Mouse (Mus musculus) small intestine, adult 2 months (tissue): Measurements from ENCODE around the gene Cacna1d. TPM values are rescaled to one million over a fixed set of nuclear protein-coding genes. Genes with fewer than 3 reads are reported as not detected.

Source experiments
- H3K27ac ChIP-seq: fragments of 200-500 bp; 2 replicates; pipeline ENCODE4 v1.5.1; 2012; ENCODE audit warnings: low read depth, low read length, control low read depth, inconsistent platforms; ENCODE audit not compliant: insufficient read depth
- H3K27me3 ChIP-seq: fragments of 200-500 bp; 2 replicates; pipeline ENCODE4 v1.6.1; 2012; ENCODE audit warnings: mild to moderate bottlenecking, moderate library complexity, low read length, inconsistent platforms; ENCODE audit not compliant: control insufficient read depth, insufficient read depth
- H3K36me3 ChIP-seq: fragments of 200-500 bp; 2 replicates; pipeline ENCODE4 v1.6.1; 2012; ENCODE audit warnings: mild to moderate bottlenecking, low read length, control low read depth, inconsistent platforms; ENCODE audit not compliant: control insufficient read depth, insufficient read depth
- H3K4me1 ChIP-seq: fragments of 200-500 bp; 2 replicates; pipeline ENCODE4 v1.6.1; 2012; ENCODE audit warnings: low read length, inconsistent platforms, mixed read lengths; ENCODE audit not compliant: control insufficient read depth, insufficient read depth, insufficient read length
- H3K4me3 ChIP-seq: fragments of 200-500 bp; 2 replicates; pipeline ENCODE4 v1.5.1; 2012; ENCODE audit warnings: low read depth, mild to moderate bottlenecking, control low read depth, inconsistent platforms, low read length, moderate library complexity
- CTCF ChIP-seq: fragments of 200-500 bp; IDR thresholded peaks from 2 replicates; pipeline ENCODE4 v1.5.1; 2012; ENCODE audit warnings: low read depth, mild to moderate bottlenecking, control low read depth, inconsistent platforms, low read length, moderate library complexity, mixed read lengths; ENCODE audit not compliant: insufficient replicate concordance, insufficient read length; ENCODE audit errors: extremely low read depth
- POLR2A ChIP-seq: fragments of 200-500 bp; IDR thresholded peaks from 2 replicates; pipeline ENCODE4 v1.6.1; 2012; ENCODE audit warnings: low read depth, mild to moderate bottlenecking, control low read depth, inconsistent platforms, low read length, moderate library complexity
- WGBS: fragments of 180-500 bp; shearing (Covaris S2); methylation state at CpG from one replicate; pipeline ENCODE4 v1.1.7; 2018; 5-methylcytosine and 5-hydroxymethylcytosine counted together
- polyA plus RNA-seq: library from polyadenylated mRNA; depleted of rRNA; stranded (reverse); fragments of >200 nt; gene quantifications from 2 replicates; pipeline ENCODE4 v1.2.3, GENCODE M21; 2012

Gene Cacna1d
- polyA plus RNA-seq, 1 experiment, result 2.3 TPM

DNA sequence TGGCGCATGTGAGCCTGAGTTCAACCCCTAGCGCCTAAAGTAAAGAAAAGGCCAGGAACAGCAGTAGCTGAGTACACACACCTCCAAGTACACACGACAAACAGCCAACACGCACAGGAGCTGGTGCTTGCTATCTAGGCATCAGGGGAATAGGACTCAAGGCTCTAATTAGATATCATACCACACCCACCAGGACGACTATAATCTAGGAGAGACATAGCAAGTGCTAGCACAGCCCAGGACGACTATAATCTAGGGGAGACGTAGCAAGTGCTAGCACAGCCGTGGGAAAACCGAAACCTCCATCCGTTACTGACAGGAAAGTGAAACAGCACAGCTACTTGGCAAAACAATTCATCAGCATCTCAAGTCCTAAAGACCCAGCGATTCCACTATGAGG, 162.1 kb downstream of the Cacna1d start:
- WGBS, result 48% methylated on average over 11 of the region's 11 CpGs
- Histone ChIP-seq H3K27ac (0 out of 2 replicates have a peak overlapping the region, but pooled peaks have one; percentile 6), H3K4me1 (no peaks in the 10 kb centered on the region; the same call in 1 of the 2 replicates), H3K27me3 (no peaks in the 10 kb centered on the region), H3K36me3 (no peaks in the 10 kb centered on the region), H3K4me3 (no peak overlapping the region)
- TF ChIP-seq POLR2A, result no peak
- no peak for TF ChIP-seq CTCF

DNA sequence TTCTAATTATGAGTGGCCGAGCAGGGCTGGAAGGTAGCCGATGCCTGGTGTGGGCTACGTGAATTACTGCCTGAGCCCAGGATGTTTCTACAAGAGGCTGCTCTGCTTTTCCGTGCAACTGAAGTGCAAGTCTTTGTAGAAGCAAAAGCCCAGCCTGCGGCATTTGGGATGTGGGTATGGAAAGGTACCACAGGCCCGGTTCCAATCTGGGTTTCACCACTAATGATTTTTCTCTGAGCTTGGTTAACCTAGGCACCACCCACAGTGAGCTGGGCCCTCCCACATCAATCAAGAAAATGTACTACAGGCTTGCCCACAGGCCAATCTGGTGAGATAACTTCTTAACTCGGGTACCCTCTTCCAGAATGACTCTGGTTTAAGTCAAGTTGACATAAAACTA, 163.8 kb downstream of the Cacna1d start:
- no peak overlapping the region for H3K27ac ChIP-seq
- no peaks in the 10 kb centered on the region for H3K27me3 ChIP-seq
- TF ChIP-seq CTCF, result no peak
- no peak for TF ChIP-seq POLR2A
- WGBS, result 72% methylated on average over 7 of the region's 7 CpGs
- H3K4me3 ChIP-seq, result no peak overlapping the region
- no peaks in the 10 kb centered on the region for H3K36me3 ChIP-seq
- no peaks in the 10 kb centered on the region; the same call in 1 of the 2 replicates for H3K4me1 ChIP-seq

- H3K27me3 ChIP-seq, result no peaks in the 10 kb centered on the region
- H3K4me3 ChIP-seq, result no peak overlapping the region
- no peaks in the 10 kb centered on the region for H3K36me3 ChIP-seq
- TF ChIP-seq POLR2A, result no peak
- no peak for TF ChIP-seq CTCF
- H3K27ac ChIP-seq, result no peak overlapping the region
- 70% methylated on average over 8 of the region's 8 CpGs for WGBS
- H3K4me1 ChIP-seq, result no peaks in the 10 kb centered on the region; the same call in 1 of the 2 replicates
Measured at GRCm38 (mm10) chr14:30327051-30327450, 164.2 kb downstream of the Cacna1d start.

DNA sequence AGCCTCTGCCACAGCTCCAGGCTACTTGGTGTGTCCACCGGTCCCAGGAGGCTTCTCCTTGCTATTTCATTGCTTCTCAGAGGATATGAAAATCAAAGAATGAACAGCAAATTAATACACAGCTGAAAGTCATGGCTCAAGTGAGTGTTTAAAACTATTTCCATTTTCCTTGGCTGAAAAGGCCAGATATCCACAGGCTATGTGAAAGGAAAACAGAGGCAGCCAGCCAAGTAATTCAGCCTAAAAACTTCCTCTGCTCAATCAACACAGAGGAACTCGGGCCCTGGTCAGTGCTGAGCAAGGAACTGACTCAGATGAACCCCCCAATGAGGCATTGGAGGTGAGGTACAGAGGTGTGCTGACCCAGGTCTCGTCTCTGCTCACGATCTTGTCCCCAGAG, 165.0 kb downstream of the Cacna1d start:
- Histone ChIP-seq H3K4me1 (no peaks in the 10 kb centered on the region; the same call in 1 of the 2 replicates), H3K27me3 (no peaks in the 10 kb centered on the region), H3K4me3 (no peak overlapping the region), H3K27ac (no peak overlapping the region), H3K36me3 (no peaks in the 10 kb centered on the region)
- TF ChIP-seq POLR2A (no peak), CTCF (no peak)
- 59% methylated on average over 4 of the region's 4 CpGs for WGBS

- TF ChIP-seq POLR2A (no peak), CTCF (no peak)
- WGBS, result 67% methylated on average over 5 of the region's 5 CpGs
- no peaks in the 10 kb centered on the region for H3K27me3 ChIP-seq
- H3K4me3 ChIP-seq, result no peak overlapping the region
- H3K27ac ChIP-seq, result no peak overlapping the region
- H3K36me3 ChIP-seq, result no peaks in the 10 kb centered on the region
- H3K4me1 ChIP-seq, result no peaks in the 10 kb centered on the region; the same call in 1 of the 2 replicates
Measured at GRCm38 (mm10) chr14:30324994-30325393, 166.3 kb downstream of the Cacna1d start.

- H3K4me3 ChIP-seq, result no peak overlapping the region
- no peaks in the 10 kb centered on the region; the same call in 1 of the 2 replicates for H3K27me3 ChIP-seq
- no peaks in the 10 kb centered on the region for H3K36me3 ChIP-seq
- H3K4me1 ChIP-seq, result no peaks in the 10 kb centered on the region
- no peak overlapping the region for H3K27ac ChIP-seq
- TF ChIP-seq CTCF (no peak), POLR2A (no peak)
- WGBS, result 82% methylated on average over 9 of the region's 9 CpGs
Measured at GRCm38 (mm10) chr14:30318715-30319437, 172.4 kb downstream of the Cacna1d start.

DNA sequence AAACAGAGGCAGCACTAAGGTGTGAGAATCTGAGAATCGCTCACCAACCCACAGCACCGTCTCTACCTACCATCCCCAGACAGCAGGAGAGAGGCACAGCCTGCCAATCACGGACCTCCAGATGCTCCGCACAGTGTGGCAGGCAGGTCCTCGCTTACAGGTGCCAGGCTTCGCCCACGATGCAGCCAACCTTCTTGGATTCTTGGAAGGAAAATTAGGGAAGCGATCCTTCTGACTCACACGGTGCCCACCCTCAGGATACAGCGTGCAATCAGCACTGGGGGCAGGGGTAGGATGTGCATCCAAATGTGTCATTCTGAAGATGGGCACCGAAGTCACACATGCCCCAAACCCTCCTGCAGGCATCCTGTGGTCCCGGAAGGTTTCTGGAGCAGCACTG, 173.0 kb downstream of the Cacna1d start:
- Histone ChIP-seq H3K27me3 (no peaks in the 10 kb centered on the region; the same call in 1 of the 2 replicates), H3K4me1 (no peaks in the 10 kb centered on the region), H3K4me3 (no peak overlapping the region), H3K36me3 (no peaks in the 10 kb centered on the region), H3K27ac (no peak overlapping the region)
- TF ChIP-seq POLR2A (no peak), CTCF (no peak)
- 90% methylated on average over 12 of the region's 12 CpGs for WGBS
